Mouse (Mus musculus): ENCODE measurements at regions not wholly inside any gene's neighbourhood (a gene's known extent, or its start where the extent isn't known, plus 50 kb on each side); places are given as distances from the start of the nearest gene placed in this dataset.

- no peak for ATAC-seq (replicated peaks; ENCODE audit: poor library complexity)
Measured at GRCm38 (mm10) chr2:137608506-137608905, 492.1 kb upstream of the Jag1 start.

- no peak for ATAC-seq (replicated peaks; ENCODE audit: poor library complexity)
Measured at GRCm38 (mm10) chr2:137598136-137598535, 481.7 kb upstream of the Jag1 start.

GRCm38 (mm10) chr2:137594509-137594908, 478.1 kb upstream of the Jag1 start:
- no peak for ATAC-seq (replicated peaks; ENCODE audit: poor library complexity)

GRCm38 (mm10) chr2:137591551-137591950, 475.1 kb upstream of the Jag1 start:
- no peak for ATAC-seq (replicated peaks; ENCODE audit: poor library complexity)

GRCm38 (mm10) chr2:137581491-137581890, 465.0 kb upstream of the Jag1 start:
- no peak for ATAC-seq (replicated peaks; ENCODE audit: poor library complexity)

- no peak for ATAC-seq (replicated peaks; ENCODE audit: poor library complexity)
Measured at GRCm38 (mm10) chr2:137575750-137576149, 459.3 kb upstream of the Jag1 start.

GRCm38 (mm10) chr2:137574845-137575449, 458.5 kb upstream of the Jag1 start:
- no peak for ATAC-seq (replicated peaks; ENCODE audit: poor library complexity)

GRCm38 (mm10) chr2:137571146-137571545, 454.7 kb upstream of the Jag1 start:
- ATAC-seq (replicated peaks; ENCODE audit: poor library complexity) = no peak

- ATAC-seq (replicated peaks; ENCODE audit: poor library complexity) = no peak
Measured at GRCm38 (mm10) chr2:137566619-137567018, 450.2 kb upstream of the Jag1 start.

- ATAC-seq (replicated peaks; ENCODE audit: poor library complexity) = no peak
Measured at GRCm38 (mm10) chr2:137564064-137564624, 447.7 kb upstream of the Jag1 start.

- no peak for ATAC-seq (replicated peaks; ENCODE audit: poor library complexity)
Measured at GRCm38 (mm10) chr2:137560366-137560765, 443.9 kb upstream of the Jag1 start.

- ATAC-seq (replicated peaks; ENCODE audit: poor library complexity) = no peak
Measured at GRCm38 (mm10) chr2:137553871-137554270, 437.4 kb upstream of the Jag1 start.

GRCm38 (mm10) chr2:137536581-137536980, 420.1 kb upstream of the Jag1 start:
- no peak for ATAC-seq (replicated peaks; ENCODE audit: poor library complexity)

- no peak for ATAC-seq (replicated peaks; ENCODE audit: poor library complexity)
Measured at GRCm38 (mm10) chr2:137516271-137516670, 399.8 kb upstream of the Jag1 start.

GRCm38 (mm10) chr2:137515043-137515442, 398.6 kb upstream of the Jag1 start:
- ATAC-seq (replicated peaks; ENCODE audit: poor library complexity) = no peak

- ATAC-seq (replicated peaks; ENCODE audit: poor library complexity) = no peak
Measured at GRCm38 (mm10) chr2:137513895-137514506, 397.6 kb upstream of the Jag1 start.

GRCm38 (mm10) chr2:137510671-137511235, 394.3 kb upstream of the Jag1 start:
- no peak for ATAC-seq (replicated peaks; ENCODE audit: poor library complexity)

GRCm38 (mm10) chr2:137501236-137501635, 384.8 kb upstream of the Jag1 start:
- ATAC-seq (replicated peaks; ENCODE audit: poor library complexity) = no peak

- ATAC-seq (replicated peaks; ENCODE audit: poor library complexity) = no peak
Measured at GRCm38 (mm10) chr2:137497616-137498015, 381.2 kb upstream of the Jag1 start.

GRCm38 (mm10) chr2:137493600-137493999, 377.2 kb upstream of the Jag1 start:
- no peak for ATAC-seq (replicated peaks; ENCODE audit: poor library complexity)

GRCm38 (mm10) chr2:137489181-137489682, 372.8 kb upstream of the Jag1 start:
- ATAC-seq (replicated peaks; ENCODE audit: poor library complexity) = no peak

GRCm38 (mm10) chr2:137468769-137469168, 352.3 kb upstream of the Jag1 start:
- no peak for ATAC-seq (replicated peaks; ENCODE audit: poor library complexity)
